ENCODE assay signal across 25 mouse cellular contexts in the genomic region with DNA sequence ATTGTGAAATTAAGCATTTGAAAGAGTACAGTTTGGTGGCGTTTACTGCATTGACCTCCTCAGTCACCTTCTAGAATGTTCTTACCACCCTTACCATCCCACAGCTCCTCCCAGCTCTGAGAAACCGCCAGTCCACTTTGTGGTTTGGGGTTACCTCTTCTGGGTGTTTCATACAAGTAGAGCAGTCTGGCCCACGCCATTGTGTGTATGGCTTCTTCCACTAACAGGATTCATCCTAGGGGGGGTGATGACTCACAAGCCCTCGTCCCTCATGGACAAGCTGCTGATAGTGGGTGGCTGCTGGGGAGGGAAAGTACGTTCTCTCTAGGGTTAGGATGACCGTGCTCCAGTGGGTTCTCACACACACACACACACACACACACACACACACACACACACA.
DNase-seq lines count a peak whose midpoint lies in the region; ATAC-seq lines count a peak whose summit lies in the region.
"Had no signal": no experiment of that assay in that cellular context is flagged by ENCODE, and none has a peak within 500 bp of the region (broad histone marks: within the 10 kb centered on the region; RNA-seq: fewer than 3 reads in every experiment).

No protein-coding gene starts in this region.

- DNase-seq in left cerebral cortex, adult 18-20 months (ENCODE audit: low spot score in 2 of 2) = peak; percentile 14 to 28
- DNase-seq in left cerebral cortex, postnatal 4 days = no peak
- DNase-seq in 416B (ENCODE audit: low read depth) = peak; percentile 91
- DNase-seq in brain, adult 2 months (ENCODE audit: low read depth, low spot score) = peak; percentile 55
- no peak for DNase-seq in gastrocnemius, adult 18-20 months (ENCODE audit: low spot score)
- no peak for DNase-seq in forebrain, embryonic 14.5 days (ENCODE audit: low spot score)
- DNase-seq: adrenal gland, postnatal 10 days; cerebellum, postnatal 10 days; gastrocnemius, postnatal 36 days; kidney, postnatal 36 days; layer of hippocampus, postnatal 36 days; lung, embryonic 14.5 days; thymus, adult 2 months had no signal

- no peak overlapping the region for H3K4me3 ChIP-seq in forebrain, embryonic 14.5 days (ENCODE audit: low read depth, low read length)
- H3K4me3 ChIP-seq: embryonic facial prominence, embryonic 13.5 days; heart, embryonic 10.5 days; hindbrain, embryonic 10.5 days; kidney, embryonic 15.5 days; limb, embryonic 15.5 days had no signal

- no peaks in the 10 kb centered on the region for H3K9me3 ChIP-seq in forebrain, embryonic 14.5 days (replicated peaks; ENCODE audit: control insufficient read depth, low read length)
- H3K9me3 ChIP-seq: embryonic facial prominence, embryonic 13.5 days; heart, embryonic 10.5 days; hindbrain, embryonic 10.5 days; kidney, embryonic 15.5 days; limb, embryonic 15.5 days had no signal

- no peak overlapping the region for H3K4me2 ChIP-seq in forebrain, embryonic 14.5 days (ENCODE audit: low read length)
- H3K4me2 ChIP-seq: embryonic facial prominence, embryonic 13.5 days; kidney, embryonic 15.5 days; limb, embryonic 15.5 days; lung, embryonic 14.5 days had no signal

- H3K27me3 ChIP-seq in forebrain, embryonic 14.5 days (replicated peaks; ENCODE audit: control insufficient read depth, insufficient read depth, low read length) = no peaks in the 10 kb centered on the region
- H3K27me3 ChIP-seq: embryonic facial prominence, embryonic 13.5 days; kidney, embryonic 15.5 days; limb, embryonic 15.5 days had no signal

- intact Hi-C loops in left cerebral cortex, postnatal 4 days (cut with DNase I) = no loop called here

- peak; percentile 74 for ATAC-seq in megakaryocyte progenitor cell, adult 5-6 weeks (replicated peaks; ENCODE audit: poor library complexity)
- no peak for ATAC-seq in forebrain, embryonic 14.5 days
- ATAC-seq: CD4-positive, CD25-positive, alpha-beta regulatory T cell, adult 4 months; forebrain, embryonic 16.5 days; hindbrain, embryonic 16.5 days; intestine, embryonic 16.5 days; midbrain, embryonic 16.5 days had no signal

- 93% methylated on average over 6 of the region's 6 CpGs for WGBS in forebrain, embryonic 14.5 days

- no peaks in the 10 kb centered on the region for H3K36me3 ChIP-seq in forebrain, embryonic 14.5 days (ENCODE audit: control insufficient read depth, insufficient read depth, low read length)
- H3K36me3 ChIP-seq: embryonic facial prominence, embryonic 13.5 days; heart, embryonic 10.5 days; hindbrain, embryonic 10.5 days; kidney, embryonic 15.5 days; limb, embryonic 15.5 days had no signal

- H3K9ac ChIP-seq in forebrain, embryonic 14.5 days (ENCODE audit: low read length) = no peak overlapping the region
- H3K9ac ChIP-seq: embryonic facial prominence, embryonic 13.5 days; kidney, embryonic 15.5 days; limb, embryonic 15.5 days; liver, embryonic 14.5 days; lung, embryonic 14.5 days had no signal

- H3K27ac ChIP-seq in forebrain, embryonic 14.5 days (ENCODE audit: low read depth, low read length) = no peak overlapping the region
- H3K27ac ChIP-seq: embryonic facial prominence, embryonic 13.5 days; heart, embryonic 10.5 days; kidney, embryonic 15.5 days; limb, embryonic 15.5 days; liver, embryonic 14.5 days had no signal

- H3K4me1 ChIP-seq in forebrain, embryonic 14.5 days (ENCODE audit: control insufficient read depth, insufficient read depth, low read length) = peaks cover 2% of the 10 kb centered on the region; the same call in 1 of the 2 replicates

Comparison
In these comparisons a context has a peak if more than half of its experiments do, and no peak if none do; other contexts are left out.
1. DNase-seq: peak in left cerebral cortex, adult 18-20 months (2 of 2), 416B (single experiment) and brain, adult 2 months (single experiment); none in left cerebral cortex, postnatal 4 days (single experiment), gastrocnemius, adult 18-20 months (single experiment) and forebrain, embryonic 14.5 days (single experiment).